Mouse (Mus musculus) olfactory bulb, adult 2 months (tissue): ENCODE measurements around the gene Eaf2.

Experiments
- CTCF ChIP-seq: fragments of 200-500 bp; IDR thresholded peaks from 2 replicates; pipeline ENCODE4 v1.5.1; 2012; ENCODE audit warnings: low read depth, mild to moderate bottlenecking, low read length, moderate library complexity; ENCODE audit not compliant: insufficient read depth
- POLR2A ChIP-seq: fragments of 200-500 bp; IDR thresholded peaks from 2 replicates; pipeline ENCODE4 v1.6.1; 2012; ENCODE audit warnings: mild to moderate bottlenecking, low read depth, low read length, moderate library complexity; ENCODE audit not compliant: insufficient read depth

GRCm38 (mm10) chr16:36884881-36885280 lies 10.1 kb upstream of the Eaf2 start:
- TF ChIP-seq POLR2A (no peak), CTCF (peak; percentile 15; the same call in 1 of the 2 replicates)
